Mouse (Mus musculus) adrenal gland (tissue): ENCODE measurements around the gene Itga4.

Experiments used
- intact Hi-C: fragments of 180-260 bp; cut with DNase I; formaldehyde crosslinking; loops from one replicate; pipeline ENCODE4 v1.15.1; 2025

Gene Itga4

GRCm38 (mm10) chr2:79351179-79352099 is 96.2 kb downstream of the Itga4 start:
- intact Hi-C loops: no loop called here

DNA sequence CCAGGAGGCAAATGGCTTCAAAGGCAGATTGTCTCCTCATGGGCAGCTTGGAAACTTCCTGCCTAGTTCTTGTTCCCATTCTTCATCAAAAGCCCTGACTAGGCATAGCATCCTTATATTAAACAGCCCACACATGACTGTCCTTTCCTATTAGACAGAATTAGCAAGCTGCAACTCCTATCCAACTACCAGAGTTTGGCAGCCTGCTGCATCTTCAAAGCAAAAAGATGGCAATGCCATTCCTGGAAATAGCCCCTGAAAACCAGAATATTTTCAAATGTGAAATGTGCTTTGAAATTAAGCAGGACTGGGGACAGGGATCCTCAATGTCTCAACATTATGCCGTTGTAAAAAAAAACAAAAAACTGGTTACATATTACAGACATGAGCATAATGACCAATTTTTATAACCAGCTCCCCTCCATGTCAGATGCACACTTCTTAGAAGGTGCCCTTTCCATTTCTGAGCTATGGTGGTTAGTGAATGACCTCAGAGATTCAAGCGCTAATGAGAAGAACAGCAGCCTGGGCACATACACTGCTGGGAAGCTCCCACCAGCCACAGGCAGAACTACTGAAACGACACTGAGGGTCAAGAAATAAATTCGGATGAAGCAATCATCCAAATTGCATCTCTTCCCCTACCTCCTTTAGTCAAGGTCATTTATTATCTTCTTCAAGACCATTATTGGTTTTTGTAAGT is 97.0 kb downstream of the Itga4 start:
- intact Hi-C loops: no loop called here

DNA sequence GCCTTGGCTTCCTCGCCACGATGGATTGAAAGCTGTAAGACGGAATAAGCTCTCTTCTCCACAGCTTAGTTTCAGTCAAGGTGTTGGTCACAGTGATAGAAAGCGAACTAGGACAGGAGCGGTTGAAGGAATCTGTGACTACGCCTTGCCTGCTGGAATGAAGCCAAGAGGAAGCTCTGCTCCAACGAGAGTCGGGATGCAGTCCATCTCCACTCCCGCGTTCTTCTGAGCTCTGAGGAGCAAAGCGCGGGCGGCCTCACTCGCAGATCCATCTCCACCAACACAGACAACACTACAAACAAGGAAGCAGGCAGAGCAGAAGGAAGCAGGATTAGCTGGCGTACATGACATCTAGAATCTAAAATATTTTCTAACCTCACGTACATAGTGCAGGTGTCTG is 99.5 kb downstream of the Itga4 start:
- intact Hi-C loops: no loop called here

DNA sequence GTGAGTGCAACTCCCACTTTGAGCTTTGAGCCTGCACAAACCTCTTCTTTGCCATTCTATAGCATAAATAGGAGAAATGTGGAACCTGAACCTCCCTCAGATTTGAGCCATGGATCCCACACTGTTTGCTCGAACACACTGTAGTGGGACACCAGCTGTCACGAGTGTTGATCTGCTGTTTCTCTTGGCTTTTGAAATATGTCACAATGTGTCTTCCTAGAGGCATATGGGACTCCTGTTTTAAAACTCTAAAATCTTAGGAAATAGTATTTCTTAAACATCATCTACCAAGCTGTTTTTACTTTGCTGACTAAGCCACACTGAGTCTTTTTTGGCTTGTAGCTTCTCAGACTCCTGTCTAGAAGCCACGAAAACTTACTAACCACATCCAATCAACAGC is 102.6 kb downstream of the Itga4 start:
- intact Hi-C loops: no loop called here

- intact Hi-C loops: no loop called here
Measured at GRCm38 (mm10) chr2:79362029-79362428, 106.8 kb downstream of the Itga4 start.

GRCm38 (mm10) chr2:79363920-79364319 is 108.7 kb downstream of the Itga4 start:
- intact Hi-C loops: no loop called here

- intact Hi-C loops: no loop called here
Measured at GRCm38 (mm10) chr2:79367451-79368450, 112.5 kb downstream of the Itga4 start.

GRCm38 (mm10) chr2:79368661-79369060 is 113.4 kb downstream of the Itga4 start:
- intact Hi-C loops: no loop called here

GRCm38 (mm10) chr2:79369061-79369524 is 113.9 kb downstream of the Itga4 start:
- intact Hi-C loops: no loop called here

DNA sequence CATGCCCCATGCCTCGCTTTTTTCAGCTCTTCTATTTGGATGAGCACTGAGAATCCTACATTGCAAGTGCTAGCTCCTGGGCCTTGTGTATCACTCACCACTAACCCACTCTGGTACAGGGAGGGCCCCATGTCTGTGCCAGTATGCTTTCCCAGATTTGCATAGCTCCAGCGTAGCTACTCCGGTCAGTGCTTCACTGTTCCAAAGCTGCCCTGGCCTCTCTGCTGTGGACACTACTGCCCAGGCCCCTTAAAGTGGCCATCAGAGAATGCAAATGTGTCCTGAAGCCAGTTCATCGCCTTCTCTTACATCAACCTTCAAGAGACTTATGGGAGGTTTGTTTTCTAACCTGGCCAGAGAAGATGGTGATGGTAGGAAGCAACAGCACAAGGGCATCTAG is 114.7 kb downstream of the Itga4 start:
- intact Hi-C loops: loop anchor here (10.0 kb wide), 1 partner anchor 405 kb away; no protein-coding TSS in a partner anchor

GRCm38 (mm10) chr2:79370711-79371312 is 115.6 kb downstream of the Itga4 start:
- intact Hi-C loops: loop anchor here (10.0 kb wide), 1 partner anchor 404 kb away; no protein-coding TSS in a partner anchor

DNA sequence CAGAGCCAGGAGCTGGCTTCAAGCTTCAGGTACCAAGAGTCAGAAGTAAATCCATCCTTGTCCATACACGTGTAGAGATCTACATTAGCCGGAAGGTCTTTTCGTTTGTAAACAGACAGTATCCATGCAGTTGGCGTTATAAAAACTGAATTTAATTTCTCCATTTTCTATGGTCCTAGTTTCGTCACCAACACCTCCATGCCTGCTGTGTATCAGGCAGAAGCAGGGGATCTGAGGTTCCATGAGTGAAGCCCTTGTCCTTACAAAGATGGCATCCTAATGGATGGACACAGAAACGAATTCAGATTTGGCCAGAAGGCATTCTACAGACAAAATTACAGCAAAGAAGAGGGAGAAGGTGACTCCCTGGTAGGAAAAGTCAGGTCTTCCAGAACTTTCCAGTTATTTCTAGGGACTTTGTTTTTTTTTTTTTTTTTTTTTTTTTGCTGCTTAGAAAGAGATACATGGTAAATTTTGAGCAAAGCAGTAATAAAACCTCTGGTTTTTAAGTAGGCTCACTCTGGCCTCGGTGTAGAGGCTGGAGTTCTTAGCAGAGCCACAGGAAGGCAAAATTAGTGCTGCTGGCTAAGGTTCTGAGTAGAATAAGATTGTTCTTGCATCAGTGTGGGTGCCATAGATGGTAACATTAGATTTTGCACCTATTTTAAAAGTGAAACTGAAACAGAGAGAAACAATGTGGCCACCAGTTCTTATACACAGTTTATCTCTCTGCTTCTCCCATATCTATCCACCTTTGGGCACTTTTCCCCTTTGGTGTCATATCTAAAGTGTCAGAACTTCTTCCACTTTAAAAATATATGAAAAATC is 116.3 kb downstream of the Itga4 start:
- intact Hi-C loops: loop anchor here (10.0 kb wide), 1 partner anchor 403 kb away; no protein-coding TSS in a partner anchor

DNA sequence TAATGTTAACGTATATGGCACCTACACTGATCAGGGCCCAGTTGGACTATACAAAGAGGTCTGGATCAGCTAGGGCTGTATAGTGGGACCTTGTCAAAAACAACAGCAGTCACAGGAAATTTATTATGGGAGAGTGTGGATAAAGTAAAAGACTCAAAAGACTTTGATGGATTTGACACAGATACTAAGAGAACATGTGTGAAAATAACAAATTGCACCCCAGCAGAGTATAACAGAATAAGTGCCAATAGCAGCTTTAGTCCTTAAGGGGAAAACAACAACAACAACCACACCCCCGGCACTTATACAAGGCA is 116.9 kb downstream of the Itga4 start:
- intact Hi-C loops: loop anchor here (10.0 kb wide), 1 partner anchor 403 kb away; no protein-coding TSS in a partner anchor

- intact Hi-C loops: loop anchor here (10.0 kb wide), 1 partner anchor 402 kb away; no protein-coding TSS in a partner anchor
Measured at GRCm38 (mm10) chr2:79372486-79373200, 117.4 kb downstream of the Itga4 start.

- intact Hi-C loops: loop anchor here (10.0 kb wide), 1 partner anchor 396 kb away; no protein-coding TSS in a partner anchor
Measured at GRCm38 (mm10) chr2:79378346-79379086, 123.3 kb downstream of the Itga4 start.

GRCm38 (mm10) chr2:79379087-79380041 is 124.1 kb downstream of the Itga4 start:
- intact Hi-C loops: loop anchor here (10.0 kb wide), 1 partner anchor 395 kb away; no protein-coding TSS in a partner anchor
